Mouse (Mus musculus): ENCODE measurements at regions not wholly inside any gene's neighbourhood (a gene's known extent, or its start where the extent isn't known, plus 50 kb on each side); places are given as distances from the start of the nearest gene placed in this dataset.

DNA sequence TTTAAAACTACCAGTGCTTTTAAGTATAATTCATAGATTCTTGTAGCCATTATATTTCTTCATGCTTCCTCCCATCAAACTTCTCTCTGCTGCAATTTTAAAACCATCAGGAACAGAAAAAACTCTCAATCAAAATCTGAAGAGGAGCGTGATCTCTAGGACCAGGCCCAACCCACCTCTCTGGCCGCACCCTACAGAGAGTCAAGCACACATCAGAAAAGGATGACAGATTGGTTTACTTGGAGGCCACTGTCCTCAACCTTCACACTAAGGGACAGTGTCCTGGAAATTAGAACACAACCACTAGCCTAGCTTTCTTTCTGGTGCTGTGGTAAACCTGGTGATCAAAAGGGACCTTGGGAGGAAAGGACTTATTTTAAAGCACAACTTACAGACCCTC is 342.7 kb upstream of the Map3k7 start:
- TF ChIP-seq POLR2A (IDR thresholded peaks at IDR 0.05; ENCODE audit: control insufficient read depth, low read depth, low read length) (no peak), CTCF (IDR thresholded peaks at IDR 0.05; ENCODE audit: control insufficient read depth, insufficient read depth, insufficient replicate concordance, low read depth, low read length) (no peak)
